Mouse (Mus musculus) midbrain, postnatal 0 days (tissue): ENCODE results near the gene Sez6l. TPM values are rescaled to one million over a fixed set of nuclear protein-coding genes. Genes with fewer than 3 reads are reported as not detected.

Experiments used
- ATAC-seq: fragments of 200-750 bp; cut with Nextera tagmentation; 2 replicates; pipeline ENCODE4 v1.8.0; 2017; ENCODE audit warnings: moderate number of reproducible peaks, mild to moderate bottlenecking, moderate TSS enrichment, moderate library complexity; ENCODE audit not compliant: low FRiP score
- DNase-seq: peaks from one replicate; pipeline ENCODE4 v3.0.0-alpha.2; 2015; ENCODE audit warnings: low spot score
- H3K27ac ChIP-seq: fragments of 300-500 bp; sonication (generic); 2 replicates; pipeline ENCODE4 v1.5.1; 2014; ENCODE audit warnings: low read depth, mild to moderate bottlenecking, low read length, mixed read lengths
- H3K27me3 ChIP-seq: fragments of 300-500 bp; sonication (generic); 2 replicates; pipeline ENCODE4 v1.6.1; 2014; ENCODE audit warnings: low read length, control low read depth, mixed read lengths; ENCODE audit not compliant: insufficient read depth
- H3K36me3 ChIP-seq: fragments of 300-500 bp; sonication (generic); 2 replicates; pipeline ENCODE4 v1.6.1; 2014; ENCODE audit warnings: low read length, control low read depth, mixed read lengths; ENCODE audit not compliant: insufficient read depth
- H3K4me1 ChIP-seq: fragments of 300-500 bp; sonication (generic); 2 replicates; pipeline ENCODE4 v1.6.1; 2014; ENCODE audit warnings: mild to moderate bottlenecking, control low read depth, antibody characterized with exemption, low read length, mixed read lengths; ENCODE audit not compliant: insufficient read depth
- H3K4me2 ChIP-seq: fragments of 300-500 bp; sonication (generic); 2 replicates; pipeline ENCODE4 v1.6.1; 2014; ENCODE audit warnings: low read depth, mild to moderate bottlenecking, low read length, mixed read lengths; ENCODE audit not compliant: poor library complexity, severe bottlenecking
- H3K4me3 ChIP-seq: fragments of 300-500 bp; sonication (generic); 2 replicates; pipeline ENCODE4 v1.5.1; 2014; ENCODE audit warnings: low read depth, mild to moderate bottlenecking, low read length, moderate library complexity
- H3K9ac ChIP-seq: fragments of 300-500 bp; sonication (generic); replicated peaks from 2 replicates; pipeline ENCODE4 v1.6.1; 2014; ENCODE audit warnings: mild to moderate bottlenecking, low read length, moderate library complexity, mixed read lengths; ENCODE audit not compliant: poor library complexity, severe bottlenecking
- H3K9me3 ChIP-seq: fragments of 300-500 bp; sonication (generic); 2 replicates; pipeline ENCODE4 v1.6.1; 2016; ENCODE audit warnings: low read length, control low read depth
- CTCF ChIP-seq: IDR thresholded peaks from 2 replicates; pipeline ENCODE4 v1.5.1; 2016; ENCODE audit warnings: antibody characterized with exemption, mild to moderate bottlenecking
- WGBS: fragments of 180-500 bp; shearing (Covaris S2); extraction: QIAGEN DNeasy Blood & Tissue Kit; methylation state at CpG from one replicate; pipeline ENCODE4 v1.1.7; 2014; 5-methylcytosine and 5-hydroxymethylcytosine counted together
- polyA plus RNA-seq: library from polyadenylated mRNA; unstranded; fragments of >200 nt; fragmentation: Nextera tagmentation; extraction: Ambion mirVana; gene quantifications from 2 replicates; pipeline ENCODE4 v1.2.1, GENCODE M21; 2015
- total RNA-seq: library from RNA; depleted of rRNA; stranded (reverse); fragments of >200 nt; gene quantifications from 2 replicates; pipeline ENCODE4 v1.2.3, GENCODE M21; 2014

The Sez6l gene
- total and polyA plus RNA-seq, 2 experiments from 2014 or later, result 65.7 to 101 TPM

- H3K27me3 ChIP-seq, result no peaks in the 10 kb centered on the region
- peaks cover 15% of the 10 kb centered on the region; the same call in 1 of the 2 replicates for H3K4me1 ChIP-seq
- DNase-seq (no peak), ATAC-seq (no peak)
- H3K4me3 ChIP-seq, result no peak overlapping the region
- H3K9ac ChIP-seq, result no peak overlapping the region
- H3K4me2 ChIP-seq, result no peak overlapping the region
- TF ChIP-seq CTCF, result no peak
- H3K27ac ChIP-seq, result 0 out of 2 replicates have a peak overlapping the region, but pooled peaks have one; percentile 6
- H3K36me3 ChIP-seq, result no peaks in the 10 kb centered on the region
- 58% methylated on average over 13 of the region's 13 CpGs for WGBS
- no peaks in the 10 kb centered on the region for H3K9me3 ChIP-seq
Measured at GRCm38 (mm10) chr5:112498921-112499917, 77.8 kb downstream of the Sez6l start.

- DNase-seq (no peak), ATAC-seq (no peak)
- TF ChIP-seq CTCF, result no peak
- Histone ChIP-seq H3K4me2 (no peak overlapping the region), H3K4me1 (peaks cover 15% of the 10 kb centered on the region; the same call in 1 of the 2 replicates), H3K9ac (no peak overlapping the region), H3K27ac (0 out of 2 replicates have a peak overlapping the region, but pooled peaks have one; percentile 38), H3K27me3 (no peaks in the 10 kb centered on the region), H3K36me3 (no peaks in the 10 kb centered on the region), H3K4me3 (no peak overlapping the region), H3K9me3 (no peaks in the 10 kb centered on the region)
- WGBS, result 59% methylated on average over 7 of the region's 7 CpGs
Measured at GRCm38 (mm10) chr5:112496753-112497369, 80.1 kb downstream of the Sez6l start.

- no peak overlapping the region for H3K4me2 ChIP-seq
- ATAC-seq (no peak), DNase-seq (peak; percentile 55)
- H3K9me3 ChIP-seq, result no peaks in the 10 kb centered on the region
- 35% methylated on average over 11 of the region's 11 CpGs for WGBS
- no peak overlapping the region for H3K4me3 ChIP-seq
- no peaks in the 10 kb centered on the region for H3K36me3 ChIP-seq
- no peak for TF ChIP-seq CTCF
- no peaks in the 10 kb centered on the region for H3K27me3 ChIP-seq
- H3K4me1 ChIP-seq, result no peaks in the 10 kb centered on the region
- no peak overlapping the region for H3K9ac ChIP-seq
- H3K27ac ChIP-seq, result 0 out of 2 replicates have a peak overlapping the region, but pooled peaks have one; percentile 27
Measured at GRCm38 (mm10) chr5:112493492-112493891, 83.5 kb downstream of the Sez6l start.

GRCm38 (mm10) chr5:112491489-112491888 lies 85.5 kb downstream of the Sez6l start:
- H3K36me3 ChIP-seq, result no peaks in the 10 kb centered on the region
- no peak overlapping the region for H3K4me2 ChIP-seq
- no peak overlapping the region for H3K27ac ChIP-seq
- WGBS, result 43% methylated on average over 11 of the region's 11 CpGs
- no peak overlapping the region for H3K9ac ChIP-seq
- no peaks in the 10 kb centered on the region for H3K9me3 ChIP-seq
- H3K4me3 ChIP-seq, result no peak overlapping the region
- DNase-seq (peak; percentile 69), ATAC-seq (no peak)
- H3K4me1 ChIP-seq, result no peaks in the 10 kb centered on the region
- no peaks in the 10 kb centered on the region for H3K27me3 ChIP-seq
- peak; percentile 67 for TF ChIP-seq CTCF

GRCm38 (mm10) chr5:112488101-112488776 lies 88.7 kb downstream of the Sez6l start:
- no peak for TF ChIP-seq CTCF
- no peak overlapping the region for H3K27ac ChIP-seq
- H3K9ac ChIP-seq, result no peak overlapping the region
- H3K4me3 ChIP-seq, result no peak overlapping the region
- no peaks in the 10 kb centered on the region for H3K36me3 ChIP-seq
- DNase-seq (no peak), ATAC-seq (no peak)
- H3K4me2 ChIP-seq, result no peak overlapping the region
- H3K9me3 ChIP-seq, result no peaks in the 10 kb centered on the region
- WGBS, result 30% methylated on average over 8 of the region's 8 CpGs
- H3K4me1 ChIP-seq, result peaks cover 9% of the 10 kb centered on the region; the same call in 1 of the 2 replicates
- H3K27me3 ChIP-seq, result no peaks in the 10 kb centered on the region
